Mouse (Mus musculus) ES-E14 (cell line): ENCODE data around the gene Tbc1d8.

Source experiments
- HCFC1 ChIP-seq: IDR thresholded peaks from 2 replicates; pipeline ENCODE4 v1.6.1; 2012; ENCODE audit warnings: low read length, inconsistent platforms, borderline replicate concordance; ENCODE audit not compliant: insufficient read depth
- ZNF384 ChIP-seq: IDR thresholded peaks from 2 replicates; pipeline ENCODE4 v1.6.1; 2012; ENCODE audit warnings: low read depth, low read length, inconsistent platforms

DNA sequence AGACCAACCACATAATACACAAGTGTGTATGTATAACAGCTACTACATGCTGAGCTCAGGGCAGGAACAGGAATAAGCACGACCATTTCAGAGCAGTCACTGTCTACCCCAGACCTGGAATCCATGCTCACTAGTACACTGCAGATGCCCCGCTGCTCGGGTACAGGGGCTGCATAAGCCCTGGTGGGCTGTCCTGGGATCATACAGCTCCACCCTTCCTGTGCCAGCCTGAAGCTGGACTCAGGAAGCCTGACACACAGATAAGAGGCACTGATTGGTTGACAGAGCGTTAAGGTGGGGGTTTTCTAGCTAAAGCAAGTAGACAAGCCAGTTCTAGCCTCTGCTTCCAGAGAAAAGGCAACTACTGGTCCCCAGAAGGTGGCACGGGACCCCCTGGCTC lies 99.5 kb downstream of the Tbc1d8 start:
- no peak for TF ChIP-seq HCFC1
- TF ChIP-seq ZNF384 = no peak
